Mouse (Mus musculus): ENCODE data around the gene Alkbh3. TPM values are rescaled to one million over a fixed set of nuclear protein-coding genes. Genes with fewer than 3 reads are reported as not detected.

Gene Alkbh3
- polyA plus RNA-seq, 1 experiment from 2014 or later, result 47.8 TPM

GRCm38 (mm10) chr2:93957785-93958175, 52.8 kb downstream of the Alkbh3 start:
- Histone ChIP-seq H3K4me3 (no peak overlapping the region), H3K4me1 (peaks cover 31% of the 10 kb centered on the region), H3K36me3 (no peaks in the 10 kb centered on the region), H3K27me3 (ENCODE audit: low read depth, poor library complexity, severe bottlenecking) (peaks cover 69% of the 10 kb centered on the region), H3K27ac (replicated peaks) (no peak overlapping the region), H3K9me3 (replicated peaks) (no peaks in the 10 kb centered on the region)
- DNase-seq (ENCODE audit: low spot score), result no peak
- 48% methylated on average over 8 of the region's 8 CpGs for WGBS

GRCm38 (mm10) chr2:93956908-93957784, 53.5 kb downstream of the Alkbh3 start, which contains the start of gene Gm13889:
Gene Gm13889 (minus strand): TSS chr2:93957201.
- Histone ChIP-seq H3K4me1 (peaks cover 31% of the 10 kb centered on the region), H3K27me3 (ENCODE audit: low read depth, poor library complexity, severe bottlenecking) (peaks cover 75% of the 10 kb centered on the region), H3K27ac (replicated peaks) (peak within 1 kb of the TSS; percentile 79), H3K36me3 (no peaks in the 10 kb centered on the region), H3K4me3 (peak within 1 kb of the TSS; percentile 63), H3K9me3 (replicated peaks) (no peaks in the 10 kb centered on the region)
- peak; percentile 63 for DNase-seq (ENCODE audit: low spot score)
- WGBS, result 6% methylated on average over 60 of the region's 62 CpGs

GRCm38 (mm10) chr2:93956331-93956801, 54.2 kb downstream of the Alkbh3 start:
- DNase-seq (ENCODE audit: low spot score), result peak; percentile 79
- Histone ChIP-seq H3K4me3 (peak overlapping the region; percentile 63), H3K27ac (replicated peaks) (peak overlapping the region; percentile 79), H3K27me3 (ENCODE audit: low read depth, poor library complexity, severe bottlenecking) (peaks cover 75% of the 10 kb centered on the region), H3K4me1 (peaks cover 31% of the 10 kb centered on the region), H3K36me3 (no peaks in the 10 kb centered on the region), H3K9me3 (replicated peaks) (no peaks in the 10 kb centered on the region)
- WGBS, result under 1% methylated on average over 44 of the region's 44 CpGs

- under 1% methylated on average over 31 of the region's 31 CpGs for WGBS
- Histone ChIP-seq H3K4me3 (peak overlapping the region; percentile 63), H3K36me3 (no peaks in the 10 kb centered on the region), H3K27ac (replicated peaks) (peak overlapping the region; percentile 79), H3K27me3 (ENCODE audit: low read depth, poor library complexity, severe bottlenecking) (peaks cover 75% of the 10 kb centered on the region), H3K9me3 (replicated peaks) (no peaks in the 10 kb centered on the region), H3K4me1 (peaks cover 31% of the 10 kb centered on the region)
- DNase-seq (ENCODE audit: low spot score), result no peak
These were observed 54.7 kb downstream of the Alkbh3 start for GRCm38 (mm10) chr2:93955886-93956285.

- Histone ChIP-seq H3K4me3 (peak overlapping the region; percentile 63), H3K36me3 (no peaks in the 10 kb centered on the region), H3K9me3 (replicated peaks) (no peaks in the 10 kb centered on the region), H3K4me1 (peaks cover 31% of the 10 kb centered on the region), H3K27ac (replicated peaks) (no peak overlapping the region), H3K27me3 (ENCODE audit: low read depth, poor library complexity, severe bottlenecking) (peaks cover 75% of the 10 kb centered on the region)
- 2% methylated on average over 32 of the region's 32 CpGs for WGBS
- DNase-seq (ENCODE audit: low spot score), result peak; percentile 51
These were observed 55.6 kb downstream of the Alkbh3 start for GRCm38 (mm10) chr2:93954781-93955578.

- no peaks in the 10 kb centered on the region for H3K36me3 ChIP-seq
- H3K27me3 ChIP-seq (ENCODE audit: low read depth, poor library complexity, severe bottlenecking), result peaks cover 65% of the 10 kb centered on the region
- 89% methylated on average over 9 of the region's 9 CpGs for WGBS
- H3K27ac ChIP-seq (replicated peaks), result no peak overlapping the region
- H3K4me1 ChIP-seq, result peaks cover 31% of the 10 kb centered on the region
- H3K9me3 ChIP-seq (replicated peaks), result no peaks in the 10 kb centered on the region
- no peak overlapping the region for H3K4me3 ChIP-seq
- no peak for DNase-seq (ENCODE audit: low spot score)
These were observed 56.9 kb downstream of the Alkbh3 start for GRCm38 (mm10) chr2:93953726-93954125.

- H3K27me3 ChIP-seq (ENCODE audit: low read depth, poor library complexity, severe bottlenecking), result no peaks in the 10 kb centered on the region
- H3K9me3 ChIP-seq (replicated peaks), result no peaks in the 10 kb centered on the region; the same call in 1 of the 2 replicates
- no peak overlapping the region for H3K27ac ChIP-seq (replicated peaks)
- WGBS, result 72% methylated on average over 5 of the region's 5 CpGs
- no peak overlapping the region for H3K4me3 ChIP-seq
- no peaks in the 10 kb centered on the region for H3K4me1 ChIP-seq
- H3K36me3 ChIP-seq, result no peaks in the 10 kb centered on the region
- no peak for DNase-seq (ENCODE audit: low spot score)
These were observed 63.6 kb downstream of the Alkbh3 start for GRCm38 (mm10) chr2:93946976-93947375.

- WGBS, result 96% methylated on average over 4 of the region's 4 CpGs
- Histone ChIP-seq H3K27me3 (ENCODE audit: low read depth, poor library complexity, severe bottlenecking) (no peaks in the 10 kb centered on the region), H3K36me3 (no peaks in the 10 kb centered on the region), H3K4me3 (no peak overlapping the region), H3K27ac (replicated peaks) (no peak overlapping the region), H3K4me1 (no peaks in the 10 kb centered on the region), H3K9me3 (replicated peaks) (no peaks in the 10 kb centered on the region; the same call in 1 of the 2 replicates)
- DNase-seq (ENCODE audit: low spot score), result no peak
These were observed 65.8 kb downstream of the Alkbh3 start for GRCm38 (mm10) chr2:93944855-93945254.

GRCm38 (mm10) chr2:93944099-93944498, 66.5 kb downstream of the Alkbh3 start:
- WGBS, result 82% methylated on average over 2 of the region's 2 CpGs
- no peaks in the 10 kb centered on the region for H3K36me3 ChIP-seq

GRCm38 (mm10) chr2:93941670-93942069, 68.9 kb downstream of the Alkbh3 start:
- H3K27me3 ChIP-seq (ENCODE audit: low read depth, poor library complexity, severe bottlenecking), result no peaks in the 10 kb centered on the region
- no peaks in the 10 kb centered on the region for H3K4me1 ChIP-seq
- H3K9me3 ChIP-seq (replicated peaks), result no peaks in the 10 kb centered on the region; the same call in 1 of the 2 replicates
- WGBS, result 88% methylated on average over 11 of the region's 11 CpGs
- DNase-seq (ENCODE audit: low spot score), result no peak
- H3K27ac ChIP-seq (replicated peaks), result no peak overlapping the region
- H3K4me3 ChIP-seq, result no peak overlapping the region
- no peaks in the 10 kb centered on the region for H3K36me3 ChIP-seq

More at GRCm38 (mm10) chr2:93944099-93944498, 66.5 kb downstream of the Alkbh3 start:
- Histone ChIP-seq H3K4me3 (no peak overlapping the region), H3K27ac (replicated peaks) (no peak overlapping the region), H3K9me3 (replicated peaks) (no peaks in the 10 kb centered on the region; the same call in 1 of the 2 replicates), H3K27me3 (ENCODE audit: low read depth, poor library complexity, severe bottlenecking) (no peaks in the 10 kb centered on the region), H3K4me1 (no peaks in the 10 kb centered on the region)
- no peak for DNase-seq (ENCODE audit: low spot score)

GRCm38 (mm10) chr2:93938534-93938933, 72.1 kb downstream of the Alkbh3 start:
- H3K27me3 ChIP-seq (ENCODE audit: low read depth, poor library complexity, severe bottlenecking), result no peaks in the 10 kb centered on the region
- no peaks in the 10 kb centered on the region for H3K4me1 ChIP-seq
- no peaks in the 10 kb centered on the region for H3K9me3 ChIP-seq (replicated peaks)
- no peaks in the 10 kb centered on the region for H3K36me3 ChIP-seq
- DNase-seq (ENCODE audit: low spot score), result no peak
- WGBS, result 86% methylated on average over 9 of the region's 9 CpGs
- no peak overlapping the region for H3K27ac ChIP-seq (replicated peaks)
- H3K4me3 ChIP-seq, result no peak overlapping the region
